Mouse (Mus musculus) liver, embryonic 14.5 days (tissue): ENCODE data around the gene Syce3. TPM values are rescaled to one million over a fixed set of nuclear protein-coding genes. Genes with fewer than 3 reads are reported as not detected.
"Not testable (repeated sequence)": the region's sequence is repeated elsewhere in the genome, so short reads cannot be mapped to it uniquely, and the experiment has no call there.

Source experiments
- ATAC-seq: fragments of 200-750 bp; cut with Nextera tagmentation; 2 replicates; pipeline ENCODE4 v1.8.0; 2017; ENCODE audit warnings: moderate number of reproducible peaks, mild to moderate bottlenecking, moderate library complexity; ENCODE audit not compliant: insufficient read depth
- DNase-seq, 3 experiments: peaks; one replicate each; pipeline ENCODE4 v3.0.0-alpha.2; 2012 to 2013; ENCODE audit warnings: low read depth in 3 of 3, low spot score in 3 of 3
- H3K27ac ChIP-seq: fragments of 300-500 bp; sonication (generic); 2 replicates; pipeline ENCODE4 v1.5.1; 2014; ENCODE audit warnings: moderate library complexity, mild to moderate bottlenecking, control low read depth, inconsistent platforms
- H3K27me3 ChIP-seq: fragments of 300-500 bp; sonication (generic); 2 replicates; pipeline ENCODE4 v1.6.1; 2014; ENCODE audit warnings: mild to moderate bottlenecking, low read length, moderate library complexity; ENCODE audit not compliant: control insufficient read depth, insufficient read depth
- H3K36me3 ChIP-seq: fragments of 300-500 bp; sonication (generic); replicated peaks from 2 replicates; pipeline ENCODE4 v1.6.1; 2014; ENCODE audit warnings: low read depth; ENCODE audit not compliant: control insufficient read depth, insufficient read depth
- H3K4me1 ChIP-seq, 2 experiments: fragments of 200-500 bp in 1 of 2; fragments of 300-500 bp in 1 of 2; sonication (generic) in 1 of 2; replicated peaks; 2 replicates each; pipeline ENCODE4 v1.6.1; 2012 to 2014; ENCODE audit warnings: antibody characterized with exemption in 1 of 2, inconsistent platforms in 1 of 2, low read length in 1 of 2; ENCODE audit not compliant: control insufficient read depth in 2 of 2, insufficient read depth in 2 of 2
- H3K4me2 ChIP-seq: fragments of 300-500 bp; sonication (generic); 2 replicates; pipeline ENCODE4 v1.6.1; 2014; ENCODE audit warnings: low read depth, mild to moderate bottlenecking, control low read depth, moderate library complexity
- H3K4me3 ChIP-seq, 2 experiments: fragments of 200-500 bp in 1 of 2; fragments of 300-500 bp in 1 of 2; sonication (generic) in 1 of 2; 2 replicates each; pipeline ENCODE4 v1.5.1; 2012 to 2014; ENCODE audit warnings: low read depth in 2 of 2, low read length in 2 of 2, mild to moderate bottlenecking in 2 of 2, control low read depth in 1 of 2, inconsistent platforms in 1 of 2, moderate library complexity in 1 of 2; ENCODE audit not compliant: insufficient read depth in 1 of 2
- H3K9ac ChIP-seq: fragments of 300-500 bp; sonication (generic); replicated peaks from 2 replicates; pipeline ENCODE4 v1.6.1; 2014; ENCODE audit warnings: mild to moderate bottlenecking, control low read depth, moderate library complexity
- H3K9me3 ChIP-seq: fragments of 300-500 bp; sonication (generic); 2 replicates; pipeline ENCODE4 v1.6.1; 2016; ENCODE audit warnings: low read length, mixed read lengths; ENCODE audit not compliant: control insufficient read depth
- CTCF ChIP-seq: IDR thresholded peaks from 2 replicates; pipeline ENCODE4 v1.5.1; 2016; ENCODE audit warnings: antibody characterized with exemption, low read depth, control low read depth
- EP300 ChIP-seq: IDR thresholded peaks from 2 replicates; pipeline ENCODE4 v1.6.1; 2016; ENCODE audit warnings: antibody characterized with exemption, low read depth
- WGBS: fragments of 180-500 bp; shearing (Covaris S2); extraction: QIAGEN DNeasy Blood & Tissue Kit; methylation state at CpG from one replicate; pipeline ENCODE4 v1.1.7; 2014; ENCODE audit not compliant: insufficient replicate concordance; 5-methylcytosine and 5-hydroxymethylcytosine counted together
- polyA plus RNA-seq, 2 experiments: library from polyadenylated mRNA; depleted of rRNA in 1 of 2; stranded (reverse) in 1 of 2; unstranded in 1 of 2; fragments of >200 nt; fragmentation: Nextera tagmentation in 1 of 2; extraction: Ambion mirVana in 1 of 2; gene quantifications; 2 replicates each; pipeline versions ENCODE4 v1.2.1 to v1.2.3; 2012 to 2014

Gene Syce3
- polyA plus RNA-seq, 2 experiments: not detected

GRCm38 (mm10) chr15:89432946-89433345 lies 22.6 kb upstream of the Syce3 start:
- 68% methylated on average over 4 of the region's 4 CpGs for WGBS
- H3K4me1 ChIP-seq: peaks cover 3 to 12% of the 10 kb centered on the region in 2 experiments; a peak in 3 of 4 replicates
- H3K27ac ChIP-seq: no peak overlapping the region
- DNase-seq (no peak), ATAC-seq (no peak)
- no peak overlapping the region for H3K4me3 ChIP-seq
- H3K27me3 ChIP-seq: no peaks in the 10 kb centered on the region
- no peak overlapping the region for H3K4me2 ChIP-seq
- H3K9me3 ChIP-seq: no peaks in the 10 kb centered on the region
- no peaks in the 10 kb centered on the region; the same call in 1 of the 2 replicates for H3K36me3 ChIP-seq
- H3K9ac ChIP-seq: no peak overlapping the region
- TF ChIP-seq EP300 (no peak), CTCF (no peak)

GRCm38 (mm10) chr15:89431806-89432205 lies 21.5 kb upstream of the Syce3 start:
- Histone ChIP-seq H3K4me2 (no peak overlapping the region), H3K4me3 (no peak overlapping the region), H3K27me3 (no peaks in the 10 kb centered on the region), H3K4me1 (peaks cover 3 to 12% of the 10 kb centered on the region in 2 experiments; a peak in 3 of 4 replicates), H3K27ac (no peak overlapping the region), H3K36me3 (no peaks in the 10 kb centered on the region; the same call in 1 of the 2 replicates), H3K9ac (no peak overlapping the region), H3K9me3 (no peaks in the 10 kb centered on the region)
- TF ChIP-seq CTCF (no peak), EP300 (no peak)
- WGBS: 80% methylated on average over 6 of the region's 6 CpGs
- no peak for DNase-seq
- ATAC-seq: no peak

- DNase-seq (no peak), ATAC-seq (no peak)
- 57% methylated on average over 3 of the region's 3 CpGs for WGBS
- H3K4me1 ChIP-seq: peaks cover 3 to 12% of the 10 kb centered on the region in 2 experiments; a peak in 3 of 4 replicates
- H3K9ac ChIP-seq: no peak overlapping the region; the same call in 1 of the 2 replicates
- no peaks in the 10 kb centered on the region; the same call in 1 of the 2 replicates for H3K36me3 ChIP-seq
- no peak overlapping the region for H3K4me3 ChIP-seq
- H3K9me3 ChIP-seq: no peaks in the 10 kb centered on the region
- no peak for TF ChIP-seq EP300
- TF ChIP-seq CTCF: no peak
- peak overlapping the region; percentile 97 for H3K4me2 ChIP-seq
- H3K27ac ChIP-seq: no peak overlapping the region
- H3K27me3 ChIP-seq: no peaks in the 10 kb centered on the region
Observed at GRCm38 (mm10) chr15:89431271-89431670, 21.0 kb upstream of the Syce3 start.

- 72% methylated on average over 9 of the region's 9 CpGs for WGBS
- not testable (repeated sequence) for H3K27me3 ChIP-seq
Observed at GRCm38 (mm10) chr15:89430771-89431170, 20.5 kb upstream of the Syce3 start.

GRCm38 (mm10) chr15:89430341-89430740 lies 20.0 kb upstream of the Syce3 start:
- H3K4me3 ChIP-seq: peak overlapping the region; percentile 76 to 84
- peak overlapping the region; percentile 96 for H3K9ac ChIP-seq
- H3K36me3 ChIP-seq: no peaks in the 10 kb centered on the region; the same call in 1 of the 2 replicates
- H3K27ac ChIP-seq: peak overlapping the region; percentile 99
- peak overlapping the region; percentile 97 for H3K4me2 ChIP-seq
- no peak for TF ChIP-seq EP300
- TF ChIP-seq CTCF: peak; percentile 36; the same call in 1 of the 2 replicates
- H3K9me3 ChIP-seq: no peaks in the 10 kb centered on the region
- peaks cover 3 to 15% of the 10 kb centered on the region in 2 experiments; a peak in 3 of 4 replicates for H3K4me1 ChIP-seq
- DNase-seq (no peak), ATAC-seq (no peak)
- WGBS: 37% methylated on average over 6 of the region's 6 CpGs
- no peaks in the 10 kb centered on the region for H3K27me3 ChIP-seq

More at GRCm38 (mm10) chr15:89430771-89431170, 20.5 kb upstream of the Syce3 start:
- not testable (repeated sequence) for H3K27ac ChIP-seq, H3K9me3 ChIP-seq, H3K36me3 ChIP-seq, ATAC-seq, DNase-seq, H3K9ac ChIP-seq
- Histone ChIP-seq H3K4me1 (peaks cover 3 to 15% of the 10 kb centered on the region in 2 experiments; a peak in 3 of 4 replicates), H3K4me3 (peak overlapping the region; percentile 76 to 84; a peak in 2 of 4 replicates), H3K4me2 (peak overlapping the region; percentile 97)
